Mouse (Mus musculus) right cerebral cortex, postnatal 14 days (tissue): ENCODE measurements at regions not wholly inside any gene's neighbourhood (a gene's known extent, or its start where the extent isn't known, plus 50 kb on each side); places are given as distances from the start of the nearest gene placed in this dataset.
"Not testable (repeated sequence)": the region's sequence is repeated elsewhere in the genome, so short reads cannot be mapped to it uniquely, and the experiment has no call there.

Experiments used
- DNase-seq: peaks from one replicate; pipeline ENCODE4 v3.0.0; 2022

GRCm38 (mm10) chr11:22420003-22420723 lies 78.1 kb upstream of the Ehbp1 start:
- DNase-seq: no peak

GRCm38 (mm10) chr11:22421762-22422161 lies 79.7 kb upstream of the Ehbp1 start:
- no peak for DNase-seq

- peak; percentile 24 for DNase-seq
These were observed 74.6 kb upstream of the Tmem17 start for GRCm38 (mm10) chr11:22437140-22437850.

GRCm38 (mm10) chr11:22437851-22438215 lies 74.1 kb upstream of the Tmem17 start:
- no peak for DNase-seq

- no peak for DNase-seq
These were observed 73.3 kb upstream of the Tmem17 start for GRCm38 (mm10) chr11:22438441-22439066.

GRCm38 (mm10) chr11:22440521-22440920 lies 71.4 kb upstream of the Tmem17 start:
- no peak for DNase-seq

- no peak for DNase-seq
These were observed 58.7 kb upstream of the Tmem17 start for GRCm38 (mm10) chr11:22453161-22453560.

- DNase-seq: no peak
These were observed 55.6 kb upstream of the Tmem17 start for GRCm38 (mm10) chr11:22456286-22456685.

GRCm38 (mm10) chr11:22457220-22457619 lies 54.7 kb upstream of the Tmem17 start:
- no peak for DNase-seq

GRCm38 (mm10) chr11:22458951-22459703 lies 52.8 kb upstream of the Tmem17 start:
- no peak for DNase-seq

GRCm38 (mm10) chr11:22461019-22461735 lies 50.7 kb upstream of the Tmem17 start:
- DNase-seq: not testable (repeated sequence)
